Mouse (Mus musculus) ES-Bruce4 (cell line): ENCODE measurements around the gene Nsun6. TPM values are rescaled to one million over a fixed set of nuclear protein-coding genes. Genes with fewer than 3 reads are reported as not detected.

Source experiments
- H3K27ac ChIP-seq: 2 replicates; pipeline ENCODE4 v1.5.1; 2012; ENCODE audit warnings: low read length, inconsistent platforms; ENCODE audit not compliant: insufficient read depth
- H3K27me3 ChIP-seq: 2 replicates; pipeline ENCODE4 v1.6.1; 2012; ENCODE audit warnings: mild to moderate bottlenecking, low read length, inconsistent platforms; ENCODE audit not compliant: control insufficient read depth, poor library complexity, insufficient read depth, severe bottlenecking
- H3K36me3 ChIP-seq: 2 replicates; pipeline ENCODE4 v1.6.1; 2012; ENCODE audit warnings: inconsistent platforms, mild to moderate bottlenecking, low read length, moderate library complexity; ENCODE audit not compliant: control insufficient read depth, poor library complexity, insufficient read depth, severe bottlenecking
- H3K4me1 ChIP-seq: one replicate; pipeline ENCODE4 v1.8.1; 2011; ENCODE audit warnings: low read length; ENCODE audit not compliant: control insufficient read depth, insufficient read depth
- H3K4me3 ChIP-seq: 2 replicates; pipeline ENCODE4 v1.5.1; 2011; ENCODE audit warnings: low read depth, mild to moderate bottlenecking, low read length
- H3K9ac ChIP-seq: 2 replicates; pipeline ENCODE4 v1.6.1; 2012; ENCODE audit warnings: low read depth, mild to moderate bottlenecking, inconsistent platforms; ENCODE audit not compliant: poor library complexity, severe bottlenecking
- H3K9me3 ChIP-seq: replicated peaks from 2 replicates; pipeline ENCODE4 v1.6.1; 2012; ENCODE audit warnings: mild to moderate bottlenecking, low read length, inconsistent platforms; ENCODE audit not compliant: control insufficient read depth, poor library complexity, insufficient read depth, severe bottlenecking
- CTCF ChIP-seq: IDR thresholded peaks from one replicate; pipeline ENCODE4 v1.8.1; 2011; ENCODE audit warnings: low read depth, low read length
- EP300 ChIP-seq: IDR thresholded peaks from 2 replicates; pipeline ENCODE4 v1.6.1; 2011; ENCODE audit warnings: low read depth, low read length; ENCODE audit not compliant: insufficient read depth
- POLR2A ChIP-seq: IDR thresholded peaks from one replicate; pipeline ENCODE4 v1.8.1; 2011; ENCODE audit warnings: low read length; ENCODE audit not compliant: insufficient read depth
- polyA plus RNA-seq: library from polyadenylated mRNA; stranded (reverse); fragments of >200 nt; gene quantifications from 2 replicates; pipeline ENCODE4 v1.2.4, GENCODE M21; 2011; ENCODE audit warnings: low read depth; ENCODE audit not compliant: missing spikeins, insufficient read depth, insufficient read length

The Nsun6 gene
- 20.2 and 20.5 TPM in 2 replicates for polyA plus RNA-seq

DNA sequence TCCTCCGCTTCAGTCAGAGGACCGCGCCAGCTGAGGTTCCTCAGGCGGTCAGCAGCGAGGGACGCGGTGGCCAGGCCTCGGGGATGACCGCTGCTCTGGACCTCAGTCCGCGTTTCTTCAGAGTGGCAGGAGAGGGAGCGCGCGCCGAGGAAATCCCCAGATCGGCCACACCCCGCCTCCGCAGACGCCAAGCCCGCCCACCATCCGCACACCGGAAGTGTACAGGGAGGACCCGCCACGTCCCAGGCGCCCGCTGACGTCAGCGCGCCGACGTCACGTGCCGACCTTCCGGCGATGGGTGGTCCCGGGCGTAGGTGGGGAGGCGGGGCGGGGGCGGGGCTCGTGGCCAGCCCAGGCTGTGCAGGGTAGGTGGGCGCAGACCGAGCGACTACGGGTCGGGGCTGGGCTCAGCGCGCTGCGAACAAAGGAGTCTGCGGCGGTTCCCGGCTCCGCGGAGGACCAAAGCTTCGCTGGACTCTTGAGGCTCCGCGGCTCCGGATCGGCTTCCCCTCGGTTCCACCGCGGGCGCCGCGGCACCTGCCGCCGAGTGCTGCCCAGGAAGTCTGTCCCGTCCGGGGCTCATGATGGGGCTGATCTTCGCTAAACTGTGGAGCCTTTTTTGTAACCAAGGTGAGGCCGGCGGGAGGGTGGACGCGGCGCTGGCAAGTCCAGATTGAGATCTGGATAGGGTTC lies at the start of gene Nsun6:
Gene Nsun6, minus strand, starts transcription at position 125 of the 693 bp plus-strand sequence.
- Histone ChIP-seq H3K27me3 (no peaks in the 10 kb centered on the region), H3K4me3 (peak within 1 kb of the TSS; percentile 99), H3K27ac (peak within 1 kb of the TSS; percentile 71), H3K9me3 (no peaks in the 10 kb centered on the region), H3K9ac (peak within 1 kb of the TSS; percentile 94), H3K36me3 (no peaks in the 10 kb centered on the region; the same call in 1 of the 2 replicates), H3K4me1 (no peaks in the 10 kb centered on the region)
- peak; percentile 10 for TF ChIP-seq CTCF
- peak; percentile 40 for TF ChIP-seq POLR2A
- TF ChIP-seq EP300: no peak

DNA sequence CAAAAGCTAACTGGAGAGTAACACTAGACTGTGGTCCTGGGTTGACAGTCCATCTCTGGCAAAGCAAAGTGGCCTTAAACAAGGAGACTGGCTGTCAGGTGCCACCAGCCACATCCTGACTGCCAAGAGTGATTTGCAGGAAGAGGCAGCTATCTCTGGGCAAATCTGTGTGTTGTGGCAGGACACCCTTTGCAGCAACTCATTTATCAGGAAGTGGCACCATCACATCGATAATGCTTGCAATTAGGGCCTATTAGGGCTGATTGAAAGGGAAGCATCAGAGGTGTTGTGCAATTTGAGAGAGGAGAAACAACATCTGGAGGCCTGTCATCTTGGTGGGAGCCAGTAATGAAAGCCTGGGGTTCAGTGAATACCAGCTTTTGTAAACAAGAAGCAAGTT lies 49.5 kb upstream of the Nsun6 start:
- H3K36me3 ChIP-seq: no peaks in the 10 kb centered on the region
- no peak overlapping the region for H3K27ac ChIP-seq
- no peaks in the 10 kb centered on the region for H3K4me1 ChIP-seq
- H3K27me3 ChIP-seq: no peaks in the 10 kb centered on the region
- H3K4me3 ChIP-seq: no peak overlapping the region
- no peaks in the 10 kb centered on the region for H3K9me3 ChIP-seq
- TF ChIP-seq EP300: no peak
- no peak for TF ChIP-seq POLR2A
- TF ChIP-seq CTCF: no peak
- H3K9ac ChIP-seq: no peak overlapping the region

DNA sequence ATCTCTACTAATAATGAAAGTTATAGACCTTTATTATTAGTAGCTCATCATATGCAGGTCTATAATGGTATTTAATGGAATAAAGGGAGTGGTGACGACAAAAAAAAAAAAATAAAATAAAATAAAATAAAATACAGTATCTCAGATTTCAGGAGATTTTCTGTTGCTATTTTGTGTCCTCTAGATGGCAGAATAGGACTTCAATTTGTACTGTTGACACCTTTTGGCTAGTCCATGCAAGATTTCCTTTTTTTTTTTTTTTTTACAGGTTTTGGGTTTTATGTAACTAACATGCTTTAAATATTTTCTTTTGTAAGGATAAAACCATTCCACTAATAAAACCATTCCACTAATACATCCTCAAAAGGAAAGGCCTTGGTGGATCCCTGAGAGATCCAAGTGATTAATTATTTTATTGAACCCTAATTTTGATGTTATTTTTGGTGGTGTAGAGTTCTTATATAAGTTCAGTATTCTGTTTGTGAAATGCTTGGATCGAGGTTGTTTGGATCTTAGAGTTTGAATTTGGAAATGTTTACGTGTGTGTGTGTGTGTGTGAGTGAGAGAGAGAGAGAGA lies 41.7 kb upstream of the Nsun6 start:
- Histone ChIP-seq H3K27me3 (no peaks in the 10 kb centered on the region), H3K4me1 (no peaks in the 10 kb centered on the region), H3K4me3 (no peak overlapping the region), H3K36me3 (no peaks in the 10 kb centered on the region), H3K9me3 (no peaks in the 10 kb centered on the region), H3K27ac (no peak overlapping the region), H3K9ac (no peak overlapping the region)
- no peak for TF ChIP-seq POLR2A
- TF ChIP-seq CTCF: no peak
- no peak for TF ChIP-seq EP300

DNA sequence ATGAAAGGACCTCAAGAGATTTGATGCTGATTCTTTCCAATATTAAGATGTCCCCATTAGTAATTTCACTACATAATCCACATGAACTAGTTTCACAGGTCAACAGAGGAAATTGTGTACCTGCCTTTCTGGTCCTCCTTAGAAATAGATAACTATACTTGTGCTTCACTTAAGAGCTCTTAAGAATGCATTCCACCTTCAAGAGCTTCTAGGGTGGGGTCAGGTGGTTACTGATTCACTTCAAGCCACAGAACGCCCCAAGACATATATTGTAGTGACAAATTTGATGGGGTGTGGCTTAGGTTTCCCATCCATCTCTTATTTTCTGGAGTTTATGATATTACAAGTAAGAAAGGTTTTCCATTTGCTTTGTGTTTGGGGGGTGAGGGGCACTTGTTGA lies 32.4 kb upstream of the Nsun6 start:
- Histone ChIP-seq H3K9ac (no peak overlapping the region), H3K4me1 (no peaks in the 10 kb centered on the region), H3K36me3 (no peaks in the 10 kb centered on the region), H3K4me3 (no peak overlapping the region), H3K27me3 (no peaks in the 10 kb centered on the region), H3K9me3 (no peaks in the 10 kb centered on the region), H3K27ac (no peak overlapping the region)
- TF ChIP-seq EP300: no peak
- TF ChIP-seq POLR2A: no peak
- no peak for TF ChIP-seq CTCF

DNA sequence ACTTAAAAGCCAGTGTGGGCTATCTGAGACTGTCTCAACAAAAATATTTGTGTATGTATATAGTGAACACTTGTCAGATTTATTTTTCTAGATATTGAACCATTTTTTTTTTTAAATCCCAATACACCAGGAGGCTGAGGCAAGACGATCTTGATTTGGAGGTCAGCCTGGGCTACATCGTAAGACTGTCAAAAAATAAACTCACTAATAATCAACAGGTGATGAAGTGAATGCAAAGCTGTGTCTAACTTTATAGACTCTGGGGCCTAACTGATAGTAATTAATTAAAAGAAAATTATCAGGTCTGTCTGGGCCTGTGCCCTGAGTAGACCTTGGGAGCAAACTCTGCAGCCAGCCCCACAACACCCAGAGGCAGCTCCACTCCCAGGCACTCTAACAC lies 28.8 kb upstream of the Nsun6 start:
- no peaks in the 10 kb centered on the region for H3K4me1 ChIP-seq
- TF ChIP-seq EP300 (no peak), POLR2A (no peak), CTCF (no peak)
- no peak overlapping the region for H3K9ac ChIP-seq
- H3K9me3 ChIP-seq: no peaks in the 10 kb centered on the region
- H3K27me3 ChIP-seq: no peaks in the 10 kb centered on the region
- H3K4me3 ChIP-seq: no peak overlapping the region
- peaks cover 2% of the 10 kb centered on the region; the same call in 1 of the 2 replicates for H3K36me3 ChIP-seq
- H3K27ac ChIP-seq: no peak overlapping the region

DNA sequence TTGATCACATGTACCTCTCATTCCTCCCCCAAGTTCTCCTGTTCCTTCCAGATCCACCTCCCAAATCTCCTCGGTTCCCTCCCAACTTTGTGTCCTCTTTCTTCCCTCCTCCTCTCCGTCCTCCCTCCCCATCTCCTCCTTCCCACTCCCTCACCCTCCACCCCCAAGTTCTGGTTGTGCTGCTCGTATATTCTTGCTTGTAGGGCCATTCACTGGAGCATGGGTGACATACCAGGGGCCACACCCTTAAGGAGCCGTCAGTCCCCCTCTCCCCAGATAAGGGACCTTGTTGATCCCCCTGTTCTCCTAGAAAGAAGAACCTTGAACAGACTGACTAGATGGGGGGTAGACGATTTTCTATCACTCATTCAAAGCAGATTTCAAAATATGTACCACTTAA lies 12.2 kb upstream of the Nsun6 start:
- H3K9ac ChIP-seq: no peak overlapping the region
- H3K27me3 ChIP-seq: no peaks in the 10 kb centered on the region
- H3K36me3 ChIP-seq: peaks cover 9% of the 10 kb centered on the region
- TF ChIP-seq EP300 (no peak), CTCF (no peak)
- no peak overlapping the region for H3K27ac ChIP-seq
- peaks cover 4% of the 10 kb centered on the region for H3K4me1 ChIP-seq
- no peak overlapping the region for H3K4me3 ChIP-seq
- H3K9me3 ChIP-seq: no peaks in the 10 kb centered on the region
